Mouse (Mus musculus): ENCODE results near the gene Gm20219.
"Not testable (repeated sequence)": the region's sequence is repeated elsewhere in the genome, so short reads cannot be mapped to it uniquely, and the experiment has no call there.

Gene Gm20219

GRCm38 (mm10) chr17:56512310-56512709 is 41.9 kb downstream of the Gm20219 start, which contains the start of gene Znrf4:
Gene Znrf4 (minus strand): TSS chr17:56512431.
- DNase-seq (ENCODE audit: low spot score in 2 of 2): no peak

- DNase-seq (ENCODE audit: low spot score in 2 of 2): no peak
Observed at GRCm38 (mm10) chr17:56511707-56512090, 42.5 kb downstream of the Gm20219 start.

- DNase-seq (ENCODE audit: low spot score in 2 of 2): no peak
Observed at GRCm38 (mm10) chr17:56510970-56511706, 43.0 kb downstream of the Gm20219 start.

GRCm38 (mm10) chr17:56510473-56510969 is 43.7 kb downstream of the Gm20219 start:
- DNase-seq (ENCODE audit: low spot score in 2 of 2): no peak

GRCm38 (mm10) chr17:56509707-56510472 is 44.3 kb downstream of the Gm20219 start:
- no peak for DNase-seq (ENCODE audit: low spot score in 2 of 2)

GRCm38 (mm10) chr17:56509021-56509640 is 45.1 kb downstream of the Gm20219 start:
- DNase-seq (ENCODE audit: low spot score in 2 of 2): no peak

GRCm38 (mm10) chr17:56507161-56508068 is 46.8 kb downstream of the Gm20219 start:
- DNase-seq (ENCODE audit: low spot score in 2 of 2): peak; percentile 88 to 92

- no peak for DNase-seq (ENCODE audit: low spot score in 2 of 2)
Observed at GRCm38 (mm10) chr17:56506417-56507065, 47.6 kb downstream of the Gm20219 start.

GRCm38 (mm10) chr17:56505401-56505800 is 48.8 kb downstream of the Gm20219 start:
- no peak for DNase-seq (ENCODE audit: low spot score in 2 of 2)

- DNase-seq (ENCODE audit: low spot score in 2 of 2): no peak
Observed at GRCm38 (mm10) chr17:56502526-56502925, 51.7 kb downstream of the Gm20219 start.

GRCm38 (mm10) chr17:56501635-56502400 is 52.4 kb downstream of the Gm20219 start:
- not testable (repeated sequence) for DNase-seq (ENCODE audit: low spot score in 2 of 2)

Data from urinary bladder, adult 18-20 months (tissue).